Mouse (Mus musculus) embryo, embryonic 10 days (tissue): ENCODE data around the gene Tsacc.

Experiments used
- DNase-seq: peaks from one replicate; pipeline ENCODE4 v3.0.0-alpha.2; 2015; ENCODE audit warnings: low spot score

The Tsacc gene

GRCm38 (mm10) chr3:88239446-88239845, 57.4 kb downstream of the Tsacc start:
- DNase-seq = no peak

DNA sequence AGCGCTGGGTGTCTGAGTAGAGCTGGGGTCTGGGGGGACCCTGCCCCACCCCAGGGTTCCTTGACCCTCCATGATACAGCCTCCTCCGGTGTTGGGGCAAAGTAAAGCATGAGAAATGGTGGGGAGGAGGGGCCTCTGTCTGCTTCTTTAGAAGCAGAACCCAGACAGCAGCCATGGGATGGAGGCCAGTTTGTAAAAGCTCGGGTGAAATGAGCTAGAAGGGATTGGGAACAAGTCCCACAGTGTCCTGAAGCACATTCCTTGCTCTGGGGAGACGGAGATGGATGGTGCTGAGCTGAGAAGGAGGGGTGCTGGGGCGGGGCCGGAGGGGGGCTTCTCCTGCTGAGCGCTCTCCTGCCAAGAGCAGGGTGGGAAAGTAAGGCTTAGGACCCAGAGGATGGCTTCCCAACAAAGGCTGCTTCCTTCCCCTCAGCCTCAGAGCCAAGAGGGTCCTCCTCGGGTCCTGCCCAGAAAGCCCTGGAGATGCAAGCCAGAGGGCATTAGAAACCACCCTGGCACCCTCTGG, 57.9 kb downstream of the Tsacc start:
- no peak for DNase-seq

GRCm38 (mm10) chr3:88237556-88238194, 59.1 kb downstream of the Tsacc start:
- peak; percentile 69 for DNase-seq

GRCm38 (mm10) chr3:88237161-88237555, 59.6 kb downstream of the Tsacc start:
- no peak for DNase-seq

DNA sequence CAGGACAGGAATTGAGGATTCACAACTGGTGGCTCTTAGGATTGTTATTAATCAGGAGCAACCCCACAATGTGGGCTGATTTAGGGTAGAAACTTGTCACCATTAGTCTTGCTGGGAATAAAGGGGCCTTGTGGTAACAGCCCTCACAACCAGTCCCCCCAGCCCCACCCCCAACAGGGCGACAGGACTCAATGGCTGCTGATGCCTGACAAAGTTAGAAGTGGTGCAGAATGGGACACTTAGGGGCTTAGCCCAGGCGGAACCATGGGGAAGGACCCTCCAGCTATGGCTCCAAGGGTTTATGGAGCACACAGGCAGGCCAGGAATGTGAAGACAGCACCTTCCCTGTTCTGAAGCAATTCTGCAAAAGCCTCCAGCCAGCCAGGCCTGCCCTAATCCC, 61.2 kb downstream of the Tsacc start:
- DNase-seq = no peak

- no peak for DNase-seq
Observed at GRCm38 (mm10) chr3:88235216-88235615, 61.6 kb downstream of the Tsacc start.

DNA sequence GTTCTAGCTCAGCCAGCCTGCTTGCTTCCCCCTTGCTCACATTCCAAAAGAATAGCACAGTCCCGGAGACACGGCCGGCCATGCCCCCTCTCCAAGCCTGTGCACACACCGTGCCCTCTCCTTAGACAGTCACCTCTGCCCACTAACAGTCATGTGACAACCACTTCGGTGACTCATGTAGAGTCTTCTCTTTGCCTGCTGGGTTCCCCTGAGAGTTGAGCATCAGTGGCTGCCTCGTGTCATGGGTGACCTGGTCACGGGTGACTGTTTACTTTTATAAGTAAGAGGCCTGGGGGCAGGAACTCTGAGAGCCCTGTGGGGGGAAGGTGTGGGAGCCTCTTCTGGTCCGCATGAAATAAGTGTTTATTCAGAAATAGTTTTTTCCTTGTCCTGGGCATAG, 62.8 kb downstream of the Tsacc start:
- no peak for DNase-seq

DNA sequence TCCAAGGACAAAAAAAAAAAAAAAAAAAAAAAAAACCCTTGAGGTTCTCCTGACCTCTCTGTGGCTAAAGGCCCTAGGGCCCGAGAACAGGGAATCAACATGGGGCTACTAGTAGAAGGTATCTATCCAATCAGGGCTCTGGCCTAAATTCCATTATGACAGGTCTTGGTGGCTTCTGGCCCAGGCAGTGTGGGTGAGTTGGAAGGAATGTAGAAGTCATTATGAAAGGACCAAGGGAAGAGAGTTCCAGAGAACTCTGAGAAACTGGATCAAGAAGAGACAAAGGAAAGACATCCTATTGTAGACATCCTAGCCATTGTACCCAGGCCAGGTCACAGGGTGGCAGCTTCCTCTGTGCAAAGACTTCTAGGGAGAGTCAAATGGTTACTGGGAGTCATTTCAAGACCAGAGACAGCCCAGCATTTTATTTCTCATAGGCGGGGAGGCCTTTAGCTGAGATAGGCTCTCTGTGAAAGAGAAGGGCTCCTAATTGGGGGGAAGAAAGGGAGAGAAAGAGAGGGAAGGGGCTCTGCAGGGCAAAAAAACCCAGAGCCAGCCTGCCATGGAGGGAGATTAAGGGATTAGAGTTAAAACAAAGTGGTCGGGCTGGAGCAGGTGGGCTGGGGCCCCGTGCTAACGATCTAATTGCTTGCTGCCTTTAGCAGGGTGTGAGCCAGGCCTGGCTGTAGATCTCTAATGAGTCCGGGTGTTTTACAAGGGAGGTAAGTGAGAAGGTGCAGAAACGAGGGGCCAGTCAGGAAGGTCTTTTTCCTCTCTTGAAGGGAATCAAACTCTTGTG, 63.7 kb downstream of the Tsacc start:
- DNase-seq = no peak
